Mouse (Mus musculus) brain, embryonic 14.5 days (tissue): ENCODE measurements around the gene Antxrl. TPM values are rescaled to one million over a fixed set of nuclear protein-coding genes. Genes with fewer than 3 reads are reported as not detected.

Experiments used
- DNase-seq: peaks from one replicate; pipeline ENCODE4 v3.0.0-alpha.2; 2011; ENCODE audit warnings: low read depth
- CTCF ChIP-seq: fragments of 200-500 bp; IDR thresholded peaks from 2 replicates; pipeline ENCODE4 v1.5.1; 2012; ENCODE audit warnings: inconsistent platforms, mild to moderate bottlenecking, moderate library complexity, borderline replicate concordance; ENCODE audit not compliant: insufficient read depth, insufficient read length; ENCODE audit errors: extremely low read depth
- POLR2A ChIP-seq: fragments of 200-500 bp; IDR thresholded peaks from 2 replicates; pipeline ENCODE4 v1.6.1; 2012; ENCODE audit warnings: mild to moderate bottlenecking, inconsistent platforms, borderline replicate concordance; ENCODE audit not compliant: poor library complexity, insufficient read depth, insufficient read length, severe bottlenecking; ENCODE audit errors: extremely low read depth
- polyA plus RNA-seq: library from polyadenylated mRNA; depleted of rRNA; stranded (reverse); fragments of >200 nt; gene quantifications from 2 replicates; pipeline ENCODE4 v1.2.3, GENCODE M21; 2012; rRNA removed

Gene Antxrl
- not detected in 2 replicates for polyA plus RNA-seq

DNA sequence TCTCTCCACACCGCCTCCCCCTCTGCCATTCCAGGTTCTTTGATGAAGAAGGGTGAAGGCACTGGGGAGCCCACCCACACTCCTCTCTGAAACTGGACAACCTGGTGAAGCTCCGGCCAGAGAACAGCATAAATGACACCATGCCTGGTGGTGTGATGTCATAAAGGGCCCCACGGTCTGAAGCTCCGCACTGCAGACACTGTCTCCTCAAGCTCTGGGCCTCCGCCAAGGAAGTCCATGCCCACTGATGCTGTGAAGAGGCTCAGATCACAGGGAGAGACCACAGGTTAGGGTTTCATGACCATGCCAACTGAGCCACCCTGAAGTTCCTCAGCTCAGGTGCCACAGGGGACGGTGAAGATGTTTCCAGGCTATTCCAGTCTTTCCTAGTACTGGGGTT, at the start of gene Antxrl:
Gene Antxrl (plus strand): TSS at position 192 of the 400 bp plus-strand sequence.
- DNase-seq = no peak
- TF ChIP-seq CTCF = no peak
- no peak for TF ChIP-seq POLR2A

DNA sequence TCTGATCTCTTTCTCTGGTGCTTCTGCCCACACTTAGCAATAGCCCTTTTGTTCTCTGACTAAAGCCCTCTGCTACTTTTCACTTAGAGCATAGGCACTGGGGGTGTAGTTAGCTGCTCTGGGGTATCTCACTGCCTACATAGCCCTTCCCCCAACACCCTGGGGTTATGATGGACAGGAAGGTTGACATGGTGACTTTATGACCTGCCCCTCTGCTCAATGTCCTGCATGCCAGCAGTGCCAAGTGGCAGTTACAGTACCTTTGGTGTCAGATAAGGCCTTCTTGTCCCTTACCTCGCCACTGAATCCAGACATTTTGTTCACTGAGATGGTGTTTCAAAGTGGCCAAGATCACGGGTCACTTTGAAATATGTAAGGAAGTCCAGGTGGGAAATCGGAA, 37.4 kb upstream of the Antxrl start, which contains the start of gene Gm30083:
Gene Gm30083 (minus strand): TSS at position 120 of the 400 bp plus-strand sequence.
- TF ChIP-seq POLR2A (no peak), CTCF (no peak)
- DNase-seq = no peak

DNA sequence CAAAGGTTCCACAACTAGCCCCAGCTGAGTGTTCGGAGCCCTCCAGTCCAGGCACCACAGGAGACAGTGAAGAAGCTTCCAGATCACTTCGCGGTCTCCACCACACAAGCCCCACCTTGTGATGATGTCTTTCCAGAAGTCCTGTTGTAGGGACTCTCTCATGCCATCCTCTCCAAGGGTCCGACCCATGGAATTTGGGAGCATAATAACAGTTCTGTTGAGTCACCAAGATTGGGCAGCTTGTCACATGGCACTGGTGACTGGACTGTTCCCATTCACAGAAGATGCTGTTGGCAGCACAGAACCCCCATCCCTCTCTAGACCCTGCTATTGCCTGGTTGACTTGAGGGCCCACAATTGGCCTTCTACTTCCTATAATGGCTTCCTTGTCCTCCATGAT, 36.1 kb upstream of the Antxrl start, which contains the start of gene Gm5460:
Gene Gm5460 (plus strand): TSS at position 378 of the 400 bp plus-strand sequence.
- no peak for DNase-seq
- TF ChIP-seq POLR2A = no peak
- TF ChIP-seq CTCF = no peak

DNA sequence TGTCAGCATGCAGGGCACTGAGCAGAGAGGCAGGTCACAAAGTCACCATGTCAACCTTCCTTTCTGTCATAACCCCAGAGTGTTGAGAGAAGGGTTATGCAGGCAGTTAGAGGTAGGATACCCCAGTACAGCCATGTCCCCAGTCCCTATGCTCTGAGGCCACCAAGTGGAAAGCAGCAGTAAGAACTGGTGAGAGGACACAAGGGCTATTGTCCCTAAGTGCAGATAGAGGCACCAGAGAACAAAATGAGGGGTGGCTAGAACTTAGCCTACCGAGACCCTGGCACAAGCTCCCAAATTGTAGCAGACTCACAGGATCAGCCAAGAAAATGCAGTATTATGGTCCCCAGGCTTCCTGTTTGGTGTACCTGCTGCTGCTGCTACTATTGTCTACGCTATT, 35.6 kb upstream of the Antxrl start:
- TF ChIP-seq CTCF (no peak), POLR2A (no peak)
- DNase-seq = no peak

DNA sequence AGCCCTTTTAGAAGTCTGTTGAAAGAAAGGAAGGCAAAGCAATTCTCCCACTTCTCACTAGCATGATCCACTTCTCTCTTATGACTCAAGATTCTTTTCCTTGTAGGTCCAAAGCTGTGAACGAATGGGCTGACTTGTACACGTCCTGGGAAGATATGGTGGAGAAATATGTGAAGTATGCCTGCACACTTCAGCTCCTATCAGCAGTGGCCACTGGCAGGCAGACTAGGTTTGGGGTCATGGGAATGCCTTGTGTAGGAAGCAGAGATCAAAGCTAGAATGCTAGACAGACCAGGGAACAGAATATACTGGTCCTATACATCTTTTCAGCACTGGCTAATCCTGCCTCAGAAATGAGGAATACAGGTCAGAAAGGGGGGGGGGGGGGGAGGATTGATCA, 25.8 kb upstream of the Antxrl start:
- no peak for TF ChIP-seq POLR2A
- TF ChIP-seq CTCF = no peak
- DNase-seq = no peak

DNA sequence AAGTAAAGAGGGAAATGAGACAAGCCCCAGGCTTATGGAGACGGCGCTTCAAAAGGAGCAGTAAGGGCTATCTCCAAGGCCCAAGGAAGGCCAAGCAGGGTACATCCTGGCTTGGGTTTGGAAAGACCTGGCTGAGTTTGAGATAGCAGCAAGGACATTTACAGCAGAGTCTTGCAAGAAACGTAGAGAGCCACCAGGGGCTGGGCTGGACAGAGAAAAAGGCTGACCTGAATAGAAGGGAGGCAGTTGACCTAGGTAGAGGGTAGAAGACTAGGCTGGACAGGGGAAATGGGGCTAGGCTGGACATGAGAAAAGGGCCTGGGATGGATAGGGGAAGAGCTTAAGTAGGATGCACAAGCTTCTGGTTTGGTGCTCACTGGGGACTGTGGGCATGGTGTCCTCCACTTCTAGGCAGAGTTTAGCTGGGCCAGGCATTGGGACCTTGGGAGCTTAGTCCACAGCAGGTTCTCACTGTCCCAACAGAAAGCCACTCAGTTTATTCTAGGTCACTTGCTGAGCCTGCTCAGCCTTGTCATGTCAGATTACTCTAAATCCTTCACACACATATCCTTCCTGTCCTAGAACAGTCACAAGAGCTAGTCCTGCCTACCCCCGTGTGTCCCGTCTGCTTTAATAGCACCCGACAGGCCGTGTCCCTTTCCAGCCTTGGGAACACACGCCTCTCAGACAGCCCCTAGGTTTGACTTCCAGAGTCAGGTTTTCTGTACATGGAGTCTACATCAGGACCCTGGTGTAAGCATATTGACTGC, 18.5 kb upstream of the Antxrl start:
- TF ChIP-seq POLR2A (no peak), CTCF (no peak)
- no peak for DNase-seq

DNA sequence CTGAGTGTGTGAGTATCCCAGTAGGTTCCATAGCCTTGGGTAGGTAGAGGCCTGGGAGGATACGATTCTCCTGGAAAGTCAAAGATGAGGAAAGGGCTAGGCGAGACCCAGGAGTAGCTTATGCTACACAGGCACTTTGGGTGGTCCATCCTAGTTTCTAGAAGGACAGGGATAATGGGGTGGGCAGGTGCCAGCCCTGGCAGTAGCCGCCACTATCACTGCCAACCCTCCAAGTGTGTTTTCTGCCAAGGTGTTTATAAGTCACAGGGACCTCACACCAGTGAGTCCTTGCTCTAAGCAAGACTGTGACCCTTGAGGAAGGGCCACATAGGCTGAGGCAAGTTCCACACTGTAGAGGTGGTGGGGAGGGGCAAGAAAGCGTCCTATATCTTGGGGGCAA, 11.3 kb upstream of the Antxrl start:
- no peak for DNase-seq
- TF ChIP-seq CTCF (no peak), POLR2A (no peak)

DNA sequence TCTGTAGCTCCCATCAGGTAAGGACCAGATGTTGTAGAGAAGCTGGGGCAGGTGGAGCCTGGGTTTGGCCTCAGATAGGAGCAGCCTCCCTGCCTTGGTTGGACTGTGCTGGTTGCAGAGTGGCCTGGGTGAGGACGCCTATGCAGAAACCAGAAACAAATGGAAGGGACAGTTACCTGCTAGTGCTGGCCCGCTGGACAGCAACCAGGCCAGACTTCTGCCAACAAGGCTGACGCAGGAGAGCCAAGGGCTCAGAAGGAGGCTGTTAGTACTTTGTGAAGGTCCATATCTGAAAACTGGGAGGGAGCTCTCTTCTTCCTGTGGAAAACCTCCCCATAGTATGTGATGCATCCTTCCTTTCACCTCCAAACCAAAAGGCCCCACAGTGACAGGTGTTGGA, 9.2 kb upstream of the Antxrl start:
- DNase-seq = no peak
- TF ChIP-seq CTCF (no peak), POLR2A (no peak)

DNA sequence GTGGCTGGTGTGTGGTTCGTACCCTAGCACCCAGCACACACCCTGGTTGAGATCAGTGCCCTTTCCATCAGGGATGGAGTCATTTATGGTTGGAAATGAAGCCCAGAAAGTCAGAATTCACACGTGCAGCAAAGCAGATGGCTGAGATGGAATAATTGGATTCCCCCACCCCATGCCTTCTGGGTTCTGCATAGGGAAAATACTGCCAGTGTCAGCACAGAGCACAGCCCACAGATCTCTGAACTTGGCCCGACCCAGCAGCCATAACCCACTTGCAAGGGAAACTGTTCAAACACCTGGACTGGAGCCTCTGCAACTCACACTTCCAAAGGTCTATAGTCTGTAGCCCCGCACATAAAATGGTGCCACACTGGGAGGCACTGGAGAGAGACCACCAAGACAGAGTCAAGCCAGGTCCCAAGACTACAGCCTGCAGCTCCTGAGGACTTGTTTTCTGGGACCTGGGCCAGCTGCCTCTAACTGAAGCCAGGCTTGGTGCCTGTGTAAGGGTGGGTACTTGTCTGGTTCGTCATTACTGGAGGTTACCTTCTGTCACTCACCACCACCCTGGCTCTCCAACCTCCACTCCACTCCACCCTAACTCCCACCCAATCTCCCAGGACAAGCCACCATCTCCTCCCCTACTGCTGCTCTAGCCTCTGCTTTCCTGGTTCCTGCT, 2.3 kb upstream of the Antxrl start:
- no peak for TF ChIP-seq POLR2A
- TF ChIP-seq CTCF = no peak
- peak; percentile 49 for DNase-seq

DNA sequence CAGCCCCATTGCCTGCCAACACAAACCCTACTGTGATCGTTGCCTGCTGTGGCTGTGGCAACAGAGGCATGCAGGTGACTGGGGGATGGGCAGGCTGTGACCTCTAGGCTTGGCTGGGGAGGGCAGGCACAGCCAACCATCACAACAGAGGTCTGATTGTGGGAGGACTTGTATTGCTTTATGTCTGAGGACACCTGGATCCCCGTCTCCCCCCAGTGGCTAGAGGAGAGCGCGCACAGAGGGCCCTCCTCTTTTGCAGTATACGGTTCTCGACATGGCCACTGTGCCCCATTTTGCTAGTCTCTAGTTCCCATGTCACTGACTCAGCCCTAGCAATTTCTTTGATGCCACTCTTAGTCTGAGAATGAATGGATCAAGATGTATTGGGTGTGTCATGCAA, 19.2 kb downstream of the Antxrl start:
- no peak for TF ChIP-seq CTCF
- DNase-seq = no peak

DNA sequence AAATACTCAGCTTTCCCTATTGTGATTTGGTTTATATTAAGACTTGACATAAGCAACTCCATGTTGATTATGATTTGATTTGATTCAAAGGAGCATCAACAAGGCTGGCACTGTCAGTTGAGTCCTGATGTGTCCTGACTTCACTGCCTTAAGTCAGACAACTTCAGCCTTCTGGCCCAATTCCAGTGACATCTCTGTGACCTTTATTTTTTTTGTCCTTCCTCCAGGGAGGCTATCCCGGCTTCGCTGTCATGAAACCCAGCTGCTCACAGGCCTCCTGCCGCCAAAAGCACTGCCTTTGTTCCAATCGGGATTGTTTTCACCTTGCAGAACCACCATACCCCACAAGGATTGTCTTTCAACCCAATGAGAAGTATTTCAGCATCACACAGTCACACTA, 22.8 kb downstream of the Antxrl start:
- TF ChIP-seq CTCF = no peak
- no peak for TF ChIP-seq POLR2A

DNA sequence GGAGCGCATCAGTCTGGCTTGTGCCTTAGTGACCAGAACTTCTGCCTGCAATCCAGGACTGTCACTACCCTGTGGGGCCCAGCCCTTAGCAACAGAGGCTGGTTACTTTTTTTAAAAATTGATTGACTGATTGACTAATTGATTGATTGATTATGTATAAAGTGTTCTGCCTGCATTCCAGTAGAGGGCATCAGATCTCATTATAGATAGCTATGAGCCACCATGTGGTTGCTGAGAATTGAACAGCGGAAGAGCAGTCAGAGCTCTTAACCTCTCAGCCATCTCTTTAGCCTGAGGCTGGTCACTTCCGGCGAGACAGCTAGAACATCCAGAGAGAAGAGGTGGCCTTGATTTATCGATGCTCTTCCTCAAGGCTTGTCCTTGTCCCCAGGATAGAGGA, 24.7 kb downstream of the Antxrl start:
- TF ChIP-seq POLR2A (no peak), CTCF (no peak)

More for the DNA sequence above, 22.8 kb downstream of the Antxrl start:
- DNase-seq = no peak

DNA sequence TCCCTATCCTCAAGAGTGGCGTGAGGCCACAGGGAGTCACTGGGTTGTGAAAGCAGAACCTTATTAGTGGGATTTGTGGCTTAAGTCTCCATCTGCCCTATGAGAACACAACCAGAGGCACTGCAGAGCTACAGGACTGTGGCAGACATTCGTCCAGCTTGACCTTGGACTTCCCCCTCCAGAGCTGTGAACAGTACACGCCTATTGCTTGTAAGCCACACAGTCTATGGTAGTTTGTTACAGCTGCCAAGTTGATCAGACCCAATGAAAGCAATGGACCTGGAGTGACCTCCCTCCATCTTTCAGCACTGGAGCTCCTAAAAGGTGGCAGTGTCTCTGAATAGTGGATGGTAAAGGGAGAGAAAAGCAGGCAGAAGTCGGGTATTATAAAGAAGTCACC, 25.8 kb downstream of the Antxrl start:
- TF ChIP-seq POLR2A (no peak), CTCF (no peak)

More for the DNA sequence above, 24.7 kb downstream of the Antxrl start:
- no peak for DNase-seq

More for the DNA sequence above, 25.8 kb downstream of the Antxrl start:
- no peak for DNase-seq
